ENCODE assay signal across 9 mouse cellular contexts in genomic region chr10:19692988-19693387, GRCm38 (mm10). TPM values are rescaled to one million over a fixed set of nuclear protein-coding genes. Genes with fewer than 3 reads are reported as not detected.
DNase-seq lines count a peak whose midpoint lies in the region; ATAC-seq and TF ChIP-seq lines count a peak whose summit lies in the region.
"Had no signal": no experiment of that assay in that cellular context is flagged by ENCODE, and none has a peak within 500 bp of the region (broad histone marks: within the 10 kb centered on the region; RNA-seq: fewer than 3 reads in every experiment).

No protein-coding gene starts in this region.

- DNase-seq in left cerebral cortex, postnatal 10 days (ENCODE audit: extremely low spot score in 1 of 2, low spot score in 2 of 2): peak; percentile 27 to 49
- DNase-seq in left cerebral cortex, adult 11 months (ENCODE audit: low spot score): no peak
- peak; percentile 17 for DNase-seq in adrenal gland, adult 2 months
- DNase-seq in forelimb bud, embryonic 11.5 days (ENCODE audit: low read depth, low spot score): peak; percentile 23
- peak; percentile 81 for DNase-seq in hindbrain, postnatal 0 days (ENCODE audit: low spot score)
- DNase-seq in liver, embryonic 14.5 days (ENCODE audit: low read depth in 3 of 3, low spot score in 3 of 3): no peak
- DNase-seq in thymus, postnatal 10 days (ENCODE audit: low spot score in 2 of 2): peak; percentile 82 to 85

- WGBS in hindbrain, postnatal 0 days: 61% methylated on average over 8 of the region's 8 CpGs
- WGBS in liver, embryonic 14.5 days (ENCODE audit: insufficient replicate concordance): 26% methylated on average over 8 of the region's 8 CpGs

- H3K9me3 ChIP-seq in hindbrain, postnatal 0 days (ENCODE audit: low read length): no peaks in the 10 kb centered on the region
- no peaks in the 10 kb centered on the region for H3K9me3 ChIP-seq in liver, embryonic 14.5 days (ENCODE audit: control insufficient read depth, low read length)
- H3K9me3 ChIP-seq: embryonic facial prominence, embryonic 13.5 days had no signal

- no peaks in the 10 kb centered on the region for H3K36me3 ChIP-seq in hindbrain, postnatal 0 days (ENCODE audit: insufficient read depth, low read length)
- no peaks in the 10 kb centered on the region for H3K36me3 ChIP-seq in liver, embryonic 14.5 days (replicated peaks; ENCODE audit: control insufficient read depth, insufficient read depth, low read depth)
- H3K36me3 ChIP-seq: embryonic facial prominence, embryonic 13.5 days had no signal

- peak; percentile 86 for TF ChIP-seq CTCF in hindbrain, postnatal 0 days (IDR thresholded peaks at IDR 0.05; ENCODE audit: low read depth)
- TF ChIP-seq CTCF in liver, embryonic 14.5 days (IDR thresholded peaks at IDR 0.05; ENCODE audit: low read depth): peak; percentile 73

- no peak overlapping the region for H3K9ac ChIP-seq in hindbrain, postnatal 0 days (replicated peaks; ENCODE audit: low read length)
- no peak overlapping the region for H3K9ac ChIP-seq in liver, embryonic 14.5 days (replicated peaks)
- H3K9ac ChIP-seq: embryonic facial prominence, embryonic 13.5 days had no signal

- H3K4me2 ChIP-seq in hindbrain, postnatal 0 days (ENCODE audit: low read depth, low read length): no peak overlapping the region
- 0 out of 2 replicates have a peak overlapping the region, but pooled peaks have one; percentile 4 for H3K4me2 ChIP-seq in liver, embryonic 14.5 days (ENCODE audit: low read depth)
- H3K4me2 ChIP-seq: embryonic facial prominence, embryonic 13.5 days had no signal

- no peaks in the 10 kb centered on the region for H3K27me3 ChIP-seq in hindbrain, postnatal 0 days (ENCODE audit: insufficient read depth, low read length)
- no peaks in the 10 kb centered on the region for H3K27me3 ChIP-seq in liver, embryonic 14.5 days (ENCODE audit: control insufficient read depth, insufficient read depth, low read length)
- H3K27me3 ChIP-seq: embryonic facial prominence, embryonic 13.5 days had no signal

- peak; percentile 76 for ATAC-seq in hindbrain, postnatal 0 days
- ATAC-seq in liver, embryonic 14.5 days (ENCODE audit: insufficient read depth): no peak
- ATAC-seq in monocyte, adult 5-6 weeks (replicated peaks; ENCODE audit: insufficient number of reproducible peaks, low FRiP score, low TSS enrichment, poor library complexity, severe bottlenecking): peak; percentile 77

- H3K27ac ChIP-seq in hindbrain, postnatal 0 days: no peak overlapping the region
- no peak overlapping the region for H3K27ac ChIP-seq in liver, embryonic 14.5 days
- H3K27ac ChIP-seq: embryonic facial prominence, embryonic 13.5 days had no signal

- H3K4me1 ChIP-seq in hindbrain, postnatal 0 days (ENCODE audit: insufficient read depth, low read length): no peaks in the 10 kb centered on the region
- peaks cover 0 to 9% of the 10 kb centered on the region in 2 experiments; a peak in 2 of 4 replicates for H3K4me1 ChIP-seq in liver, embryonic 14.5 days (replicated peaks; ENCODE audit: control insufficient read depth in 2 of 2, insufficient read depth in 2 of 2, low read length in 1 of 2)
- H3K4me1 ChIP-seq: embryonic facial prominence, embryonic 13.5 days had no signal

- no peak overlapping the region for H3K4me3 ChIP-seq in hindbrain, postnatal 0 days (ENCODE audit: low read length)
- H3K4me3 ChIP-seq in liver, embryonic 14.5 days (ENCODE audit: insufficient read depth in 1 of 2, low read depth in 2 of 2, low read length in 2 of 2): no peak overlapping the region
- H3K4me3 ChIP-seq: embryonic facial prominence, embryonic 13.5 days had no signal

- intact Hi-C loops in left cerebral cortex, postnatal 10 days (cut with DNase I): loop anchor here (1.0 to 10.0 kb wide), 2 partner anchors 198 to 453 kb away; no protein-coding TSS in a partner anchor

- TF ChIP-seq EP300 in liver, embryonic 14.5 days (IDR thresholded peaks at IDR 0.05; ENCODE audit: low read depth): no peak

RNA-seq across cellular contexts. Expression of gene Il20ra, which starts 19.4 kb away (rescaled TPM):
- total RNA-seq in left cerebral cortex, postnatal 10 days (2021): under 1 TPM in 1 of 2 experiments, not detected in 1; 0.15 TPM
- 1 to 10 TPM; 2.6 to 4.0 TPM for total RNA-seq in adrenal gland, adult 2 months (2021)
- 0.87 and 1.2 TPM in 2 replicates for polyA plus RNA-seq in adrenal gland, adult 2 months (2012; rRNA removed)
- 0.11 and 1.1 TPM in 2 replicates for total RNA-seq in hindbrain, postnatal 0 days (2014; rRNA removed)
- polyA plus RNA-seq in hindbrain, postnatal 0 days (2015; fragmentation: Nextera tagmentation; extraction: Ambion mirVana): 0.67 and 0.71 TPM in 2 replicates
- polyA plus RNA-seq in liver, embryonic 14.5 days (2012; rRNA removed): 0.06 TPM in 1 of 2 replicates, not detected in the other
- polyA plus RNA-seq in liver, embryonic 14.5 days (2014; fragmentation: Nextera tagmentation; extraction: Ambion mirVana): 0.10 TPM in 1 of 2 replicates, not detected in the other
- total RNA-seq in monocyte, adult 5-6 weeks (2017): 0.49 to 1.3 TPM in 2 of 3 replicates, not detected in the other

Comparison
In these comparisons a context has a peak if more than half of its experiments do, and no peak if none do; other contexts are left out.
1. DNase-seq: peak in left cerebral cortex, postnatal 10 days (2 of 2), adrenal gland, adult 2 months (single experiment), forelimb bud, embryonic 11.5 days (single experiment), hindbrain, postnatal 0 days (single experiment) and thymus, postnatal 10 days (2 of 2); none in left cerebral cortex, adult 11 months (single experiment) and liver, embryonic 14.5 days (0 of 3).